Mouse (Mus musculus) natural killer cell, adult 2 months (primary cell): ENCODE data around the gene E2f6.

Experiments used
- DNase-seq, 2 experiments: peaks; one replicate each; pipeline ENCODE4 v3.0.0; 2022; ENCODE audit warnings: low spot score in 2 of 2

Gene E2f6

GRCm38 (mm10) chr12:16800259-16800958 lies 10.4 kb upstream of the E2f6 start, which contains the start of gene Greb1:
Greb1 (minus strand) TSS chr12:16800886.
- no peak for DNase-seq

GRCm38 (mm10) chr12:16800959-16801315 lies 9.8 kb upstream of the E2f6 start:
- DNase-seq = no peak

GRCm38 (mm10) chr12:16803237-16803955 lies 7.4 kb upstream of the E2f6 start:
- DNase-seq = no peak

- DNase-seq = no peak
These were observed 6.8 kb upstream of the E2f6 start for GRCm38 (mm10) chr12:16803956-16804430.

DNA sequence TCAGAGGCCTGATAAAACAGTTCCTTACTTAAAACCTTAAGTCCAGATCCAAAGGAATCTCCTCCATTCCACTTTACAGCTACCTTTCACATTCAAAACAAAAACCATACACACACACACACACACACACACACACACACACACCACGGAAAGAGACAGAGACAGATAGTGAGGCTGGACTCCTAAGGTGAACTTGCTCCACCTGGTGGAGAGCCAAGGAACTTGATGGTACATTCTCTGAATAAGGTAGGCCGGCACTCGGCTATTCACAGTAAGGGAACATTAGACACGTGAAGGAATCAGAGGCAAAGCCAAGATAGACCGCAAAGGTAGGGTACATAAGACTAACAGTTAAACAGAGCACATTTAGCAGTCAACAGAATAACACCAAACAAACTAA lies 5.3 kb upstream of the E2f6 start:
- peak; percentile 64 to 74 for DNase-seq

DNA sequence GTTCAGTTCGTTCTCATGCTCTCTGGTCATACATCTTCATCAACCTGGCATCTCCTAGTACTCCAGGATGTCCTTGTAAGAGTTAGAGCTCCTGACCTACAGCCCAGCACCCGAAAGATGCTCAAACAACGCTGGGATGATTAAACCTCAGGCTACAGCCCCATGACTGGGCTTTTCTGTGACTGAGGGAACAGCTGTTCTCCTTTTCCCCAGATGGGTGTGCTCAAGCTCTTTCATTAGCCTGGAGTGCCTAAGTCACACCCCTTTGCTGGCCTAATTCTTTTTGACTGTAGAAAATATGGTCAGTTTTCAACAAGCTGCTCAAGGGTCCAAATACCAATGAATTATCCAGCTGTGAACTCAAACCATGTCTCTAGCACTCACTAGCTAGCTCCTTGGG lies 2.7 kb upstream of the E2f6 start:
- peak in 1 of 2 experiments; percentile 17 for DNase-seq

GRCm38 (mm10) chr12:16811477-16811876 lies 714 bp downstream of the E2f6 start:
- no peak for DNase-seq

DNA sequence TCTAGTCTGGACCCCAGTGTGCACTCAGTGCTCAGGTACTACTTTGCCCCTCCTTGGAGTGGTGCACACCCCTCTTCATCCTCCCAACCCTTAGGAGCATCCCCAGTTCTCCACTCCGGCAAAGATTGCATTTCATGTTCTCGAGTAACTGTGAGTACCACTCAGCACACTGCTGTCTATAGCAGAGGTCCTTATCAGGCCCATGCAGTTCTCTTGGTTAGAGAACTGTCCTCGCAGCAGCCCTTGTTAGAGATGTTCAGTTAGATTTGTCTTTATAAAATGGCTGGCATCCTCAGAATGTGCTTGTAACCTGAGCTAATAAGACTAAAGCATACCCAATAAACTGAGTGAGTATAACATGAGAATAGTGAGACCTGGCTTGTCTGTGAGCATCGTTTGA lies 6.4 kb downstream of the E2f6 start:
- no peak for DNase-seq

GRCm38 (mm10) chr12:16818513-16818912 lies 7.8 kb downstream of the E2f6 start:
- DNase-seq = no peak

- no peak for DNase-seq
These were observed 10.0 kb downstream of the E2f6 start for GRCm38 (mm10) chr12:16820761-16821160.

DNA sequence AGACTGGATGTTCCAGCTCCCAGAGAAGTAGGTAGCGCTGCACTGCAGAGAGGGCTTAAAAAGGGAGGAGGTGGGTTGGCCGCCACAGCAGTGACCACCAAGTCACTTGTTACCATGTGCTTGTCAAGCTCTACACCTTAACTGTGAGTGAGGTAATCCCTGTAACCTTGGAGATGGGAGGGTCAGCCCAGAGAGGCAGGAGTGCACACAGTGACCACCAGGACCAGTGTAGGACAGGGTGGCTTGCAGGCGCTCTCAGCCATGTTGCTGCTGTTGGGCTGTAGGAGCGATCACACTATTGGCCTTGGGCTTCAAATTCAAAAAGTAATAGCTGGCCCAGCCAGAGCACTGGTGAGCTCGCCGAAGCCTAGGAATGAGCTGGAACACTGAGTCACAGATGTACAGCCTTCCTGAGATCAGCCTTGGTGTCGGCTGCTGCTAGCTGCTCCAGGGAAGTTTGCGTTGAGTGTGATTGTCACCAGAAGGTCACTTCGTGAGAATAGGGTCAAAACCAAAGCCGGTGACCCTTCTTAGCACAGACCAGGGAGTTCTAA lies 11.5 kb downstream of the E2f6 start:
- no peak for DNase-seq

GRCm38 (mm10) chr12:16823701-16824100 lies 12.9 kb downstream of the E2f6 start:
- DNase-seq = no peak

- DNase-seq = no peak
These were observed 17.7 kb downstream of the E2f6 start for GRCm38 (mm10) chr12:16828505-16828904.

GRCm38 (mm10) chr12:16829785-16830184 lies 19.0 kb downstream of the E2f6 start:
- no peak for DNase-seq

GRCm38 (mm10) chr12:16831071-16831470 lies 20.3 kb downstream of the E2f6 start:
- no peak for DNase-seq

GRCm38 (mm10) chr12:16834701-16835100 lies 23.9 kb downstream of the E2f6 start:
- DNase-seq = no peak

GRCm38 (mm10) chr12:16836188-16836587 lies 25.4 kb downstream of the E2f6 start:
- no peak for DNase-seq

DNA sequence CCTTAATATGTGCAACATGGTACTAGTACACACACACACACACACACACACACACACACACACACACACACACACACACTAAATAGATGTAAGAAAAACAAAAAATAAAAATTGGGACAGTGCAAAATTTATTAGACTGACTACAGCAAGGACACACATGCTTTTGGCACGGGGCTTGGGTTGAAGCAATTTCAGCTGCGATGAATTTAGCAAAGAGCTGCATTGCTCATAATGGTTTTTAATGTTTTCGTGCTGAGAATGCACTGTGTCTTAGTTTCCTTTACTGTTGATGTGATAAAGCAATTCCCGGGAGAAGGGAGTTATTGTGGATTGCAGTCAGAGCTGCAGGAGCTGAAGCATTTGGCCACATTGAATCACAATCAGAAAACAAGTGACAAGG lies 27.0 kb downstream of the E2f6 start:
- no peak for DNase-seq

DNA sequence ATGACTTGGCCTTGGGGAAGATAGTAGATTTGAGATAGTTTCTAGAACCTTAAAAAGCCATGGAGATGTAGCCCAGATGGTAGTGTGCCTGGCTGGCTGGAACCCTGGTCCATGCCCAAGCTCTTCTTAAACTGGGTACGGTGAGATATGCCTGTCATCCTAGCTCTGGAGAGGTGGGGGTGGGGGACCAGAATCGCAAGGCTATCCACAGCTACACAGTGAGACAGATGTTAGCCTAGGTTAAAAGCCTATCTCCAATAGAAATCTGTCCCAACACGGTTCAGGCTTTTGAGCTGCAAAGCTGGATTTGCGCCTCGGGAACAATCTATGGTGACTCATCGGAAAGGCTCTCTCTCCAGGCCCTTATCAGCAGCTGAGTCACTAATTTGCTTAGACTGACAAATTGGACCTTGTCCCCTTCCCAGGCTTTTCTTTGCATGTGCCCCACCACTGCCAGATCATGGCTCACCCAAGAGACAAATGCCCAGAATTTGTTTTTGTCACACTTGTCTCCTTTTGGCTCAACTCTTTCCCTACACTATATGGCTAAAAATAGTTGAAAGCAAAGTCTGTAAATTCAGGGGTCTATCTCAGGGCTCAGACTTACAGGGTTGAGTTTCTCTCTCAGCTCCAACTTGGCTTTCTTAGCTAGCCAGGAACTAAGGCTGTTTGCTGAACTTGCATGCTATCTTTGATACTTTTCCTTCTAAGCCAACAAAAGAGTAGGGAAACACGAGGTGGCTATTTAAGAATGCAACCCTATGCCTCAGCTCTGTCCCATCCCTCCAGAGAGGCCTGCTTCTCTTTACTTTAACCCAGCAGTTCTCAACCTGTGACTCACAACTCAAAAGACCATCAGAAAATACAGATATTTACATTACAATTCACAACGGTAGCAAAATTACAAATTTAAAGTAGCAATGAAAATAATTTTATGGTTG lies 30.3 kb downstream of the E2f6 start:
- DNase-seq = no peak

GRCm38 (mm10) chr12:16844623-16845592 lies 34.1 kb downstream of the E2f6 start:
- DNase-seq = no peak
